Mouse (Mus musculus) cerebellum, adult 11-12 months (tissue): ENCODE measurements at regions not wholly inside any gene's neighbourhood (a gene's known extent, or its start where the extent isn't known, plus 50 kb on each side); places are given as distances from the start of the nearest gene placed in this dataset.

ENCODE experiments used
- DNase-seq: peaks from one replicate; pipeline ENCODE4 v3.0.0; 2022

- DNase-seq: no peak
Measured at GRCm38 (mm10) chr17:85932360-85933132, 212.4 kb downstream of the Srbd1 start.

DNA sequence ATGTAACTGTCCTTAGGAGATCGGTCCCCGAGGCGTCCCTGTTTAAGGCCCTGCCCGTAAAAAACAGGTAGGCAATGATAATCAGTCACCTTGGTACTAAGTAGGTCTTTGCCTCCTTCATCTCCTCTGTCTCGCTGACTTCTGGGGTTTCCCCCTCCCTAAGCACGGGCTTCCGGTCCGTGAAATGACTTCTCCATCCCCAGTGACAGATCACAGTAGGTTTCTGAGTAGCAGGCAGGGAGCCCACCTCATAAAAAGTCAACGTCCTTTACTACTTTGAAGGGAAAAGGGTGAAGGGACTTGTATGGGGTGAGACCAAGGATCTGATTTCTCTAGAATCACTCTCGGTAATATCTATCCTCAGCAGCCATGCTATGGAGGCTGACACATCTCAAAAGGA lies 213.0 kb downstream of the Srbd1 start:
- DNase-seq: no peak

DNA sequence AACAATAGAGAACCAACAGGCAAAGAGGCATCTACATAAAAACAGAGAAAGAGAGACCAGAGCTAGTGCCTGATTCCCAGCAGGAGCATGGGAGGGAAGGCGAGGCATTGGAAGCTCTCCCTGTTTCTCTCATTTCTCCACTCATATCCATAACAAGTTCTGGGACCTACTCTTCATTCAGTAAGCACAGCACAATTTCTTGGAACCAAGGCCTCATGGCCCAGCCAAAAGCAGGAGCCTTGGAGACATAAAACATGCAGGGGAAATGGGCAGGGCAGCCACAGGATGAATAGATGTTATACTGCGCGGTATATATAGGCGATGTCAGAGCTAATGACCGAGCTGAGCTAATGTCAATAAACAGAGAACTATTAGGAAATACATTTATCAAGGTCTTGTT lies 214.2 kb downstream of the Srbd1 start:
- no peak for DNase-seq

- DNase-seq: peak; percentile 3
Measured at GRCm38 (mm10) chr17:85930331-85930730, 214.6 kb downstream of the Srbd1 start.

DNA sequence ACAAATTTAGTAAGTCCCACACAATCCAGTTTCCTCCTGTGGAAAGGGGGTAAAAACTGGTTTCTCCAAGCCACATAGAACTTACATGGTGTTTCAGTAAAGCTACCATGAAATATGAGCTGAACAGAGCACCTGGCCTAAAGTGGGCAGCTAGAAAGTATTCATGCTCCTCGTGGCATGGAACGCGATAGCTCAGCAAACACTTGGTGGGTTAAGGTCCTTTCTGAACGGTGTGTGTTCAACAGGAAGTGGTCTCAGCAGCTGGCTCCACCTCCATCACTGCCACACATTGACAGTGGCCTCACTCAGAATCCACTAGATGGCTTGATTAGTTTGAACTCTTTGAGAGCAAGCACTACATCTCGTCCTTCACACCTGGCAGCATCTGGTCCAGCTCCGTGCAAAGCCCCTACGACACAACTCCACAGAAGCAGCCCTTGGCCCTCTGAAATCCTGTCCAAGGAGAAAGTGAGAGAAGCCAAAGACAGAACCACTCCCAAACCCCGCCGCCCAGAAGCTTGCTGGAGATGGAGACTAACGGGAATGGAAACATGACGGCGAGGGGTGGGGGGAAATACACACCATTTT lies 215.2 kb downstream of the Srbd1 start:
- no peak for DNase-seq

DNA sequence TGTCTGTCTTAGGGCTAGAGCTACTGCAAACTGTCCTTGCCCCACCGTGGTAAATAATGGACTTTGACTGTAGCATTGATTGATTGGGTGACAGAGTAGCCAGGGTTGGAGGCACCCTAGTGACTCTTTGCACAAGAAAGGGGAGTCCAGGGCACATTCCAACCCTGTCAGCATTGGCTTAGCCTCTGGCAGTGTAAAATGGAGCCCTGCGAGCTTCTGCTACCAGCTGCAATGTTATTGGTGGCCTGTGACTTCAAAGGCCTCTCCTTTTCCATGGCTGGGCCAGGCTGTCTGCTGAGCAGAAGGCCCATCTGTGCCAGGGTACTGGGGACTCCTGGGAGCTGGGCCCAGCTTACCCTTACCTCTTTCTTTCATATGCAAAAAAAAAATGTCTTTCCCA lies 216.4 kb downstream of the Srbd1 start:
- no peak for DNase-seq

DNA sequence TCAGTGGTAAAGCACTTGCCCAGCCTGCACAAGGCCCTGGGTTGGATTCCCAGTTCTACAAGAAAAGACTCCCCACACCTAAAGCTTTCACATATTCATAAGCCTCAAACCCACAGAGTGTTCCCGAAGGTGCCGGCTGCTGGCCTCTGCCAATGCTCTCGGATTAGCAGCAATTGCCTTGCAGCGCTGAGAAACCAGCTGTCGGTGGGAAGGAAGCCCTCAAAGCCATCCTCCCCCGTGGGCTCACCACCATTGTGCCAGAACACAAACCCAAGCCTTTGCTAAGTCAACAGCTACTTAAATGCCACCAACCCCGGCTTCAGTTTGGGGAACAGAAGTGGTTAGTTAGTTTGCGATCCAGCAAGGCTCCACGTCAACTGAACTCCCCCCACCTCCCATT lies 217.7 kb downstream of the Srbd1 start:
- no peak for DNase-seq

- DNase-seq: no peak
Measured at GRCm38 (mm10) chr17:85926044-85926443, 218.9 kb downstream of the Srbd1 start.

- DNase-seq: no peak
Measured at GRCm38 (mm10) chr17:85921219-85921673, 223.7 kb downstream of the Srbd1 start.

- DNase-seq: no peak
Measured at GRCm38 (mm10) chr17:85919868-85920267, 225.1 kb downstream of the Srbd1 start.

DNA sequence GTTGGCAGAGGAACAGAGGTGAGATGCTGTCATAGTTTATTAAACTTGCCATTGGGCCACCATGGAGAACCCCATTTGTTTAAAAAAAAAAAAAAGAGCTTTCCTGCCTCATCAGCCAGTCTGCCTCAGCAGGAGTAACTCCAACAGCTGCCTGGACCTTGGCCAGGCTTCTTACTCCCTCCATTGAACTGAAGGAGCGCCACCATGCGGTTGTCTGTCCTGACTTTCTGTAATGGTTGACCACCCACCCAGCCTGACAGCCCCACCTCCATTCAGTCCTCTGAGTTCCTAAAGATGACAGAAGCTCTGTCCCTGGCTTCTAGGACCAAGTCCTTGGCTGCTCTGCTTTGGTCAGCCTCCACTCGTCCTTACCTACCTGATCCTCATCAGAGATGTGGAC lies 227.8 kb upstream of the Six2 start:
- no peak for DNase-seq

- DNase-seq: no peak
Measured at GRCm38 (mm10) chr17:85914062-85914461, 226.0 kb upstream of the Six2 start.

GRCm38 (mm10) chr17:85908709-85909108 lies 220.6 kb upstream of the Six2 start:
- no peak for DNase-seq

DNA sequence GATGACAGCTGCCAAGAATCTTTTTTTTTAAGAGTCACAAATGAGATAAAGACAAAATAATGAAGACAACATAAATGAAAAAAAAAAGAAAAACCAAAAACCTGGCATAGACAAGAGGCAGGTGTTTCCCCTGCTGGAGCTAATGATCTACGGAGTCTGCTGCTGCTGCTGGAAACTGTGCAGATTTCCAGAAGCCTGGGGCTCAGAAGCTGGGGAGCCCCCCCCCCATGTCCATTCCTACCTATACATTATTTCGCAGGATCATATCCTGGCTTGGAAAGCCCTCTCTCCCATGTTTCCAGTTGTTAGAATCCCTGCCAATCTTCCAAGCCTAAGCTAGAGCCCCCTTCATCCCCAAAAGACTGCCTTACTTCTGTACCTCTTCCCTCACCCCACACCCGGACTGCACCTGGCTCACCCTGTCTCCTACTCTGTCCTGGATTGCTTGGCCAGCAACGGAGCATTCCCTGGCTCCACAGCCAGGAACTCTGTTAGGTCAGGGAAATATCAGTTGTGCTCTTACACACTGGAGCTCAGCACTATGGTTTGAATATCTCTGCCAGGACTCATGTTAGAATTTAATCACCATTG lies 218.6 kb upstream of the Six2 start:
- no peak for DNase-seq

DNA sequence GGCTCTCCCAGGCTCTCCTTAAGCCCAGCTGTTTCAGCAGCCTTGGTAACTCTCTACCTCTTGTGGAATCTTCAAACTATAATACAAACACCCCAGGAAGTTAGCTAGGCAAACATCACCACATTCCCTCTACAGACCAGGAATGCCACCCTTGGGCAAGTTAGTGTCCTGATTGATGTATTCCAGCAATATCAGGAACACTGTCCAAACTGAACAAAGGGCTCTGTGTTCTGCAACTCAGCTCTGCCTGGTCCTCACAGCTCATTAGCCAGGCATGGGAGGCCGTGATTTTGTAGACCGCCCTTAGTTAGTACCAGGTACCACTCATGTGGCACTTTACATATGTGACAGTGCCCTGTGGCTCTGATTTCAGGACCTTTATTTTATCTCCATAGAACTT lies 214.5 kb upstream of the Six2 start:
- no peak for DNase-seq

- no peak for DNase-seq
Measured at GRCm38 (mm10) chr17:85899096-85899495, 211.0 kb upstream of the Six2 start.

GRCm38 (mm10) chr17:85895978-85896377 lies 207.9 kb upstream of the Six2 start:
- DNase-seq: no peak

DNA sequence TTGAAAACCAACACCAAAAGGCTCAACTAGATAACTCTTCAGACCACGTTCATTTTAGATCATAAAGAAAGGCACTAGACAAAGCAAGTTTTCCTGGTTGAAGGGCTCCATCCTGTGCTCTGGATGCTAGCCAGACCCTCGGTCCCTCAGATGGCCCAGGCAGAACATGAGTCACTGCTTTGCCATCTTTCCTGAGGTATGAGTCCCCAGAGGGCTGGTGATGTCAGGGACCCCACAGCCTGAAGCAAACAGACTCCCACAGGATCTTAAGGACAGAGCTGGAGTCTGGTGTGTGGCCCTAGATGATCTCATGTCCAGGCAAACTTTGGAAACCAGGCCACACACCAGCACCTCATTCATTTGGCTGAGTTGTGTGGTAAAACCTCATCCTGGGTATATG lies 203.2 kb upstream of the Six2 start:
- DNase-seq: no peak

DNA sequence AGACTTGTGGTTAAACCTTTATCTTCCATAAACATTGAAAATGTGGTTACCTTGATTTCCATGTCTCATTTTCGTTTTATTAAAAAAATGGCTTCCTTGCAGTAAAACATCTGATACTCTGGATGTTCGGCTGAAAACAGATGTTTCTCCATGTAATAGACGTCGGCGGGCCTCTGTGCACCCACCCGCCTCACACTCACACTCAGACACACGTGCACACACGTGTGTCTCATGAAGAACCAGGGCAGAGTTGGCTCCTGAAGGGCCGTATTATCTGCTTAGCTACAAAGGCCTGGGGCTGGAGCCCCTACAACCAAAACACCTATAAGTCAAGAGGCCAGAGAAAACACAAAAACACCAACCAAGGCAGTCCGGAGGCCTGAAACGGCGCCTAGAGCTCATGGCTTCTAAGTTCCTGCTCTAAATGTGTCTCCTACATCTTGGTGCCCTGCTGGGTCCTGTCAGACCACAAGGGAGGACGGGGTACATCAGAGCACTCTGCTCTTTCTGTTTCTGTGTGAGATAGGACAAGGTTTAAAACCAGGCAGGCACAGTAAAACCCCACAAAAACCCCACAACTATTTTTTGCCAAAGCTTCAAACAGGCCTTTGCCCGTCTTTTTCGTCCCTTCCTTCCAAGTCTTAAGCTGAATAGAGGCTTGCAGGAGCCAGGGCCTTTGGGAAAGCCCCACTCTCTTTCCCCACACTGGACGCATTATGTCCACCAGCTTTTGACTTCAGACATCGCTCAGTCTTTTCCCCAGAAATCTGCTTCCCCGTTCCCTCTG lies 201.9 kb upstream of the Six2 start:
- no peak for DNase-seq

DNA sequence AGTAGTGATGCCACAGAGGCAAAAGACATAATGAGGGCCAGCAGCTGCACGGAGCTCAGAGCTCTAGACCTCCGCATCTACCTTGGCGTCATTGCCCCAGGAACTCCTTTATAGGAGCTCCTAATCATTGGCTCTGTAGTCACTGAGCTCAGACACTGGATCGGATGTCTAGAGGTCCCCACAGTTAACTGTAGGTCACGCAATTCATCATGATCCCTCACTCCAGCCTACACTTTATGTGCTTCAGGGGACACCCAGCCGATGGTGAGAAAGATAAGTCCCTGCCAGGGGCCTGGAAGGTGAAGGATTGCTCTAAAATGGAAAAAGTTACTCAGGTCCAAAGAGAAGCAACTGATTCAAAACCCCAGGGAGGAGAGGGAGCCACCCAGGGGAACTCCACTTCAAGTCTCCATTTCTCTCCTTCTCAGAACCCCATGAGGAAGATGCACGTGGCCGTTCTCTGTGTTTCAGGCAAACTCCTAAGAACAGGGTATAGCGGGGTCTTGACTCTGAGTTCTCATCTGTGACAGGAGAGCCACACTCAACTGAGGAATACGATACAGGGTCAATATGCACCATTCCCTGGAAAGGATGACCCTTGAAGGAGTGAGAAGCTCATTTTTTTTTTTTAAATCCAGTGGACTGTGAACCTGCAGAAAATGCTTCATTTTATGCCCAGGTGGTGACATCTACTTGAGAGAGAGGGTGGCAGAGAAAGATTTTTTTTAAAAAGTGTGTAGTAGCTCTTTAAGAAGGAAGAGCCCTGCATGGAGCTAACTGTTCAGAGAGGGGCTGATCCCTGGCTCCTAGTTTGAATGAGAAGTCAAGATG lies 200.7 kb upstream of the Six2 start:
- DNase-seq: no peak

GRCm38 (mm10) chr17:85886675-85887074 lies 198.6 kb upstream of the Six2 start:
- no peak for DNase-seq

GRCm38 (mm10) chr17:85886237-85886636 lies 198.2 kb upstream of the Six2 start:
- no peak for DNase-seq
